29 mouse cellular contexts compared by ENCODE assay signal in genomic region chr19:38112575-38112974, GRCm38 (mm10). TPM values are rescaled to one million over a fixed set of nuclear protein-coding genes. Genes with fewer than 3 reads are reported as not detected.
DNase-seq lines count a peak whose midpoint lies in the region; ATAC-seq and TF ChIP-seq lines count a peak whose summit lies in the region.
"Had no signal": no experiment of that assay in that cellular context is flagged by ENCODE, and none has a peak within 500 bp of the region (broad histone marks: within the 10 kb centered on the region; RNA-seq: fewer than 3 reads in every experiment).

No protein-coding gene starts in this region.

- ATAC-seq in embryonic facial prominence, embryonic 14.5 days (ENCODE audit: low read depth), result no peak
- ATAC-seq: activated CD4-positive, CD25-positive, alpha-beta regulatory T cell, adult 4 months; CD4-positive, CD25-positive, alpha-beta regulatory T cell, adult 4 months; forebrain, embryonic 13.5 days; forebrain, embryonic 15.5 days; forebrain, postnatal 0 days; Patski had no signal

- no peak for TF ChIP-seq POLR2A in brain, embryonic 14.5 days (IDR thresholded peaks at IDR 0.05; ENCODE audit: borderline replicate concordance, extremely low read depth, insufficient read depth, insufficient read length, poor library complexity, severe bottlenecking)

- H3K4me1 ChIP-seq in embryonic facial prominence, embryonic 14.5 days (ENCODE audit: control insufficient read depth, insufficient read depth, low read length), result no peaks in the 10 kb centered on the region
- H3K4me1 ChIP-seq in embryonic facial prominence, embryonic 10.5 days, result 0 out of 2 replicates have a peak, but pooled peaks cover 2% of the 10 kb centered on the region
- H3K4me1 ChIP-seq: embryonic facial prominence, embryonic 13.5 days; forebrain, embryonic 13.5 days; forebrain, embryonic 15.5 days had no signal

- H3K4me3 ChIP-seq in embryonic facial prominence, embryonic 14.5 days (ENCODE audit: low read depth, low read length), result no peak overlapping the region
- H3K4me3 ChIP-seq in embryonic facial prominence, embryonic 10.5 days, result no peak overlapping the region
- H3K4me3 ChIP-seq: embryonic facial prominence, embryonic 13.5 days; forebrain, embryonic 13.5 days; forebrain, embryonic 15.5 days had no signal

- no peak overlapping the region for H3K27ac ChIP-seq in embryonic facial prominence, embryonic 14.5 days (replicated peaks; ENCODE audit: low read depth, low read length)
- H3K27ac ChIP-seq in embryonic facial prominence, embryonic 10.5 days (replicated peaks), result no peak overlapping the region
- H3K27ac ChIP-seq: embryonic facial prominence, embryonic 13.5 days; forebrain, embryonic 13.5 days; forebrain, embryonic 15.5 days had no signal

- 41% methylated on average over 4 of the region's 4 CpGs for WGBS in embryonic facial prominence, embryonic 14.5 days
- WGBS in embryonic facial prominence, embryonic 10.5 days, result 52% methylated on average over 4 of the region's 4 CpGs

- no peak overlapping the region for H3K9ac ChIP-seq in embryonic facial prominence, embryonic 14.5 days (ENCODE audit: low read depth, low read length)
- H3K9ac ChIP-seq: embryonic facial prominence, embryonic 13.5 days; forebrain, embryonic 13.5 days; forebrain, embryonic 15.5 days; forebrain, postnatal 0 days had no signal

- peak; percentile 17 for DNase-seq in embryonic facial prominence, embryonic 14.5 days (ENCODE audit: low spot score)
- DNase-seq in embryonic facial prominence, embryonic 10.5 days (ENCODE audit: low spot score), result no peak
- peak; percentile 21 for DNase-seq in retina, postnatal 1 day
- no peak for DNase-seq in retina, embryonic 14.5 days (ENCODE audit: low spot score)
- peak; percentile 7 for DNase-seq in brain, embryonic 14.5 days (ENCODE audit: low read depth)
- DNase-seq in heart, postnatal 4 days, result no peak
- DNase-seq in cerebellum, adult 9-11 months, result no peak
- DNase-seq: adrenal gland, adult 8-10 months; adrenal gland, postnatal 14 days; adrenal gland, postnatal 36 days; B cell, adult 2 months; cerebellum, adult 11 months; cerebellum, adult 18-20 months; cerebellum, adult 8-10 months; cerebellum, postnatal 10 days; cerebellum, postnatal 25 days; forebrain, postnatal 0 days had no signal

- no peaks in the 10 kb centered on the region for H3K27me3 ChIP-seq in embryonic facial prominence, embryonic 14.5 days (replicated peaks; ENCODE audit: control insufficient read depth, insufficient read depth, low read length)
- 0 out of 2 replicates have a peak, but pooled peaks cover 4% of the 10 kb centered on the region for H3K27me3 ChIP-seq in embryonic facial prominence, embryonic 10.5 days (replicated peaks; ENCODE audit: low read depth, poor library complexity, severe bottlenecking)
- H3K27me3 ChIP-seq: CH12.LX; embryonic facial prominence, embryonic 13.5 days; forebrain, embryonic 13.5 days; forebrain, embryonic 15.5 days had no signal

- H3K4me2 ChIP-seq in embryonic facial prominence, embryonic 14.5 days (ENCODE audit: low read depth, low read length), result no peak overlapping the region
- H3K4me2 ChIP-seq: embryonic facial prominence, embryonic 13.5 days; forebrain, embryonic 13.5 days; forebrain, embryonic 15.5 days had no signal

- H3K36me3 ChIP-seq in embryonic facial prominence, embryonic 14.5 days (ENCODE audit: control insufficient read depth, insufficient read depth, low read length), result no peaks in the 10 kb centered on the region
- no peaks in the 10 kb centered on the region for H3K36me3 ChIP-seq in embryonic facial prominence, embryonic 10.5 days (replicated peaks)
- H3K36me3 ChIP-seq: embryonic facial prominence, embryonic 13.5 days; forebrain, embryonic 15.5 days; G1E had no signal

- TF ChIP-seq CTCF in brain, embryonic 14.5 days (IDR thresholded peaks at IDR 0.05; ENCODE audit: borderline replicate concordance, extremely low read depth, insufficient read depth, insufficient read length), result no peak

- no peaks in the 10 kb centered on the region for H3K9me3 ChIP-seq in embryonic facial prominence, embryonic 14.5 days (ENCODE audit: control insufficient read depth, low read length)
- no peaks in the 10 kb centered on the region for H3K9me3 ChIP-seq in embryonic facial prominence, embryonic 10.5 days
- H3K9me3 ChIP-seq: embryonic facial prominence, embryonic 13.5 days; forebrain, embryonic 13.5 days; forebrain, embryonic 15.5 days; G1E had no signal

RNA-seq across cellular contexts. Expression of gene Rbp4, which starts 12.5 kb away (rescaled TPM):
- 18.3 and 20.9 TPM in 2 replicates for polyA plus RNA-seq in embryonic facial prominence, embryonic 14.5 days (2014; fragmentation: Nextera tagmentation; extraction: Ambion mirVana)
- 1.0 and 2.3 TPM in 2 replicates for polyA plus RNA-seq in embryonic facial prominence, embryonic 10.5 days (2016; fragmentation: Nextera tagmentation; extraction: Ambion mirVana)
- 2.0 and 2.4 TPM in 2 replicates for polyA plus RNA-seq in brain, embryonic 14.5 days (2012; rRNA removed)
- total RNA-seq in heart, postnatal 4 days (2021), result 1 to 10 TPM in 1 of 2 experiments, under 1 TPM in 1; 0.77 to 1.1 TPM
- total RNA-seq: G1E had no signal
- polyA plus RNA-seq: activated CD4-positive, CD25-positive, alpha-beta regulatory T cell, adult 4 months; CD4-positive, CD25-positive, alpha-beta regulatory T cell, adult 4 months; G1E had no signal

RNA-seq across cellular contexts. Expression of gene Ffar4, which starts 15.7 kb away (rescaled TPM):
- polyA plus RNA-seq in embryonic facial prominence, embryonic 14.5 days (2014; fragmentation: Nextera tagmentation; extraction: Ambion mirVana), result 0.52 and 0.56 TPM in 2 replicates
- 0.28 TPM in 1 of 2 replicates, not detected in the other for polyA plus RNA-seq in embryonic facial prominence, embryonic 10.5 days (2016; fragmentation: Nextera tagmentation; extraction: Ambion mirVana)
- 0.10 TPM in 2 replicates for polyA plus RNA-seq in brain, embryonic 14.5 days (2012; rRNA removed)
- total RNA-seq in heart, postnatal 4 days (2021), result under 1 TPM in 1 of 2 experiments, not detected in 1; 0.38 TPM
- total RNA-seq: CH12.LX, G1E had no signal
- polyA plus RNA-seq: CD4-positive, CD25-positive, alpha-beta regulatory T cell, adult 4 months; cortical plate, adult 2 months; embryonic facial prominence, embryonic 11.5 days; embryonic facial prominence, embryonic 13.5 days; forebrain, embryonic 11.5 days; forebrain, embryonic 13.5 days; G1E; Patski had no signal

RNA-seq across cellular contexts. Expression of gene Pde6c, which starts 20.0 kb away (rescaled TPM):
- not detected in 2 replicates for polyA plus RNA-seq in embryonic facial prominence, embryonic 14.5 days (2014; fragmentation: Nextera tagmentation; extraction: Ambion mirVana)
- not detected in 2 replicates for polyA plus RNA-seq in embryonic facial prominence, embryonic 10.5 days (2016; fragmentation: Nextera tagmentation; extraction: Ambion mirVana)
- polyA plus RNA-seq in brain, embryonic 14.5 days (2012; rRNA removed), result 0.25 and 0.26 TPM in 2 replicates
- not detected for total RNA-seq in heart, postnatal 4 days (2021)
- total RNA-seq: adrenal gland, adult 18-20 months; adrenal gland, adult 8-10 months; adrenal gland, postnatal 36 days; CH12.LX; forebrain, postnatal 0 days; G1E had no signal
- polyA plus RNA-seq: activated CD4-positive, CD25-positive, alpha-beta regulatory T cell, adult 4 months; CD4-positive, CD25-positive, alpha-beta regulatory T cell, adult 4 months; embryonic facial prominence, embryonic 11.5 days; embryonic facial prominence, embryonic 13.5 days; forebrain, embryonic 11.5 days; forebrain, embryonic 13.5 days; G1E; Patski had no signal

RNA-seq across cellular contexts. Expression of gene Cep55, which starts 57.8 kb away (rescaled TPM):
- 18.2 and 23.0 TPM in 2 replicates for polyA plus RNA-seq in embryonic facial prominence, embryonic 14.5 days (2014; fragmentation: Nextera tagmentation; extraction: Ambion mirVana)
- 29.6 and 38.1 TPM in 2 replicates for polyA plus RNA-seq in embryonic facial prominence, embryonic 10.5 days (2016; fragmentation: Nextera tagmentation; extraction: Ambion mirVana)
- polyA plus RNA-seq in brain, embryonic 14.5 days (2012; rRNA removed), result 9.3 and 15.9 TPM in 2 replicates
- 10 to 100 TPM; 18.5 to 20.3 TPM for total RNA-seq in heart, postnatal 4 days (2021)

Comparison
In these comparisons a context has a peak if more than half of its experiments do, and no peak if none do; other contexts are left out.
1. DNase-seq: peak in embryonic facial prominence, embryonic 14.5 days (single experiment), retina, postnatal 1 day (single experiment) and brain, embryonic 14.5 days (single experiment); none in embryonic facial prominence, embryonic 10.5 days (single experiment), retina, embryonic 14.5 days (single experiment), heart, postnatal 4 days (single experiment) and cerebellum, adult 9-11 months (single experiment).